Mouse (Mus musculus): Measurements from ENCODE around the gene Gm4175.
"Not testable (repeated sequence)": the region's sequence is repeated elsewhere in the genome, so short reads cannot be mapped to it uniquely, and the experiment has no call there.

Gm4175 gene

DNA sequence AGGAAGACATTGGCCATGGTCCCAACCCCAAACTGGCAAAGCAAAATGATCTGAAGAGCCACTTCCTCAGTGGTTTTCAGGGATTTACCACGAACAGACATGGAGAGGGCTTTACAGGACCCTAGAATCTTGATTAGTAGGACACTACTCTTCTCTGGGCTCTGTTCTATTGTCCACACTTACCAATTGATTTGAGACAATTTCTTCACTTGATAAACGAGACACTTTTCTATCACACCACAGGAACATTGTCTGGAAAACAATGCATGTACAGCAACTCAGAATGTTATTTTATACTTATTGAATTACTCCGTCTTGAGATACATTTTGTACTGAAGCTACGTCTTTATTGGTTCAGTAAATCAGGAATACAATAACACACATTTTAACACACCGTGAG is at the start of gene Gm4175:
Gene Gm4175 (minus strand): TSS at position 101 of the 400 bp plus-strand sequence.
- not testable (repeated sequence) for DNase-seq

- DNase-seq: not testable (repeated sequence)
Observed at GRCm38 (mm10) chr7:21796628-21797027, 35.4 kb upstream of the Gm4175 start, which contains the start of gene Gm4177. Gene Gm4177 (minus strand): TSS chr7:21796728.

Measured in kidney, adult 18-20 months (tissue).